7 mouse cellular contexts compared by ENCODE assay signal in the genomic region with DNA sequence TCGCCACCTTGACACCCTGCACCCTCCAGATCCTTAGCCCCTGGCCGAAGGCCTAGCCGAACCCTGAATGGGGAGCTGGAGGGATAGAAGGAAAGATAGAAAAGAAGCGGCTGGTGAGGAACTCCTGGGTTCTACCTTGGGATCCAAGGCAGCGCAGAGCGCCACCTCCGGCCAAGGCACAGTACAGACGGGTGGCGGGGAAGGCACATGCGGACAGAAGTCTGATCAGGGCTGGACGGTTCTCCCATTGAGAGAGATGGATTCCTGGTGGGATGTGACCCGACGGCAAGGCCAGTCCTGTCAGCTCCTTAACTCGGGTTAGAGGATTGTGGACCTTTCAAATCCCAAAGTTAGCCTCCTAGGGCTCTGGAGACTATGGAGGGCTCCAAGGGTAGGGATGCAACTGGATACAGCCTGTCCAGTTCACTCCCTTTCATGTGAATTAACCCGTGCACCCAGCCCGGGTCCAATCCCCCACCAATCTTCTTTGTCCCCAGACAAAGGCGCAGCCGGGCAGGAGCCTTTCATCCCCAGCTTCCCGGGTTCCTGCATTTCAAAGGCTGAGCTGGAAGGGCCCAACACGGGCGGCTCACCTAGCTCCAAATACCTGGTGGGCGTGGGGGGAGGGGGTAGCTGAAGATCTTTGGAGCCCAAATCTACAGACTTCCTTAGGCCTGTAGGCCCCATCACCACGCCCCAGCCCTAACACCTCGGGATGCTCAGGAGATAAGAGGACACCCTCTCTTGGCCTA. TPM values are rescaled to one million over a fixed set of nuclear protein-coding genes. Genes with fewer than 3 reads are reported as not detected.
A peak's percentile ranks its signal among the peaks of the same experiment; 100 is the strongest.
DNase-seq lines count a peak whose midpoint lies in the region; ATAC-seq and TF ChIP-seq lines count a peak whose summit lies in the region.

No protein-coding gene starts in this region.

- ATAC-seq in heart, embryonic 12.5 days (ENCODE audit: insufficient number of reproducible peaks, low FRiP score) = no peak
- ATAC-seq in midbrain, embryonic 13.5 days = no peak; the same call in none of the 2 replicates
- no peak for ATAC-seq in monocyte, adult 5-6 weeks (replicated peaks; ENCODE audit: insufficient number of reproducible peaks, low FRiP score, low TSS enrichment, poor library complexity, severe bottlenecking)

- peak overlapping the region; percentile 94 for H3K9ac ChIP-seq in heart, embryonic 12.5 days
- H3K9ac ChIP-seq in midbrain, embryonic 13.5 days (replicated peaks) = peak overlapping the region; percentile 82

- peaks cover 43% of the 10 kb centered on the region for H3K27me3 ChIP-seq in heart, embryonic 12.5 days (replicated peaks)
- peaks cover 89% of the 10 kb centered on the region for H3K27me3 ChIP-seq in midbrain, embryonic 13.5 days

- peaks cover 5% of the 10 kb centered on the region; the same call in 1 of the 2 replicates for H3K9me3 ChIP-seq in heart, embryonic 12.5 days (replicated peaks)
- H3K9me3 ChIP-seq in midbrain, embryonic 13.5 days = peaks cover 4% of the 10 kb centered on the region; the same call in 1 of the 2 replicates

- H3K4me1 ChIP-seq in heart, embryonic 12.5 days (replicated peaks) = peaks cover 60% of the 10 kb centered on the region
- peaks cover 54% of the 10 kb centered on the region for H3K4me1 ChIP-seq in midbrain, embryonic 13.5 days (replicated peaks)

- H3K4me2 ChIP-seq in heart, embryonic 12.5 days = peak overlapping the region; percentile 84
- peak overlapping the region; percentile 95 for H3K4me2 ChIP-seq in midbrain, embryonic 13.5 days (replicated peaks)

- peak; percentile 53 for DNase-seq in urinary bladder, postnatal 14 days (ENCODE audit: low spot score)
- DNase-seq in urinary bladder, postnatal 25 days (ENCODE audit: low spot score) = no peak
- DNase-seq in cerebellum, postnatal 25 days = peak; percentile 63 to 73
- peak; percentile 44 to 54 for DNase-seq in left cerebral cortex, adult 2 months (ENCODE audit: extremely low spot score in 1 of 2, low spot score in 2 of 2)

- intact Hi-C loops in left cerebral cortex, adult 2 months (cut with DNase I) = loop anchor here (2.0 to 5.0 kb wide), 2 partner anchors 140 to 181 kb away; no protein-coding TSS in a partner anchor

- 6% methylated on average over 24 of the region's 24 CpGs for WGBS in heart, embryonic 12.5 days
- 1% methylated on average over 24 of the region's 24 CpGs for WGBS in midbrain, embryonic 13.5 days

- peak overlapping the region; percentile 69 for H3K4me3 ChIP-seq in heart, embryonic 12.5 days
- peak overlapping the region; percentile 94 for H3K4me3 ChIP-seq in left cerebral cortex, adult 2 months
- peak overlapping the region; percentile 68 for H3K4me3 ChIP-seq in midbrain, embryonic 13.5 days (replicated peaks)

- H3K27ac ChIP-seq in heart, embryonic 12.5 days (ENCODE audit: poor library complexity, severe bottlenecking) = peak overlapping the region; percentile 96
- peak overlapping the region; percentile 91 for H3K27ac ChIP-seq in left cerebral cortex, adult 2 months
- peak overlapping the region; percentile 86; the same call in 1 of the 2 replicates for H3K27ac ChIP-seq in midbrain, embryonic 13.5 days

- peak; percentile 51 for TF ChIP-seq CTCF in left cerebral cortex, adult 2 months (IDR thresholded peaks at IDR 0.05)

- no peaks in the 10 kb centered on the region for H3K36me3 ChIP-seq in heart, embryonic 12.5 days
- H3K36me3 ChIP-seq in midbrain, embryonic 13.5 days = no peaks in the 10 kb centered on the region

RNA-seq across cellular contexts. Expression of a gene that starts 0.7 kb away (rescaled TPM):
- 34.4 and 37.4 TPM in 2 replicates for polyA plus RNA-seq in heart, embryonic 12.5 days (2016; fragmentation: Nextera tagmentation; extraction: Ambion mirVana)
- 10 to 100 TPM; 52.1 to 53.0 TPM for total RNA-seq in left cerebral cortex, adult 2 months (2021)
- 7.5 and 8.3 TPM in 2 replicates for polyA plus RNA-seq in midbrain, embryonic 13.5 days (2015; fragmentation: Nextera tagmentation; extraction: Ambion mirVana)
- total RNA-seq in monocyte, adult 5-6 weeks (2017) = 1.1 to 1.7 TPM in 2 of 3 replicates, not detected in the other

Comparison
In these comparisons a context has a peak if more than half of its experiments do, and no peak if none do; other contexts are left out.
1. RNA of a gene that starts 0.7 kb away (total RNA-seq): 52.1 to 53.0 TPM in left cerebral cortex, adult 2 months; 1.1 to 1.7 TPM in monocyte, adult 5-6 weeks; every median in the first group is over 10 times any median in the second.
2. Peak in every context shown above with its lines, with median percentiles within 50 percentile points of each other: H3K27ac ChIP-seq and H3K4me3 ChIP-seq.